Mouse (Mus musculus) forebrain, postnatal 0 days (tissue): Measurements from ENCODE around the gene Jade1. TPM values are rescaled to one million over a fixed set of nuclear protein-coding genes. Genes with fewer than 3 reads are reported as not detected.

Experiments
- ATAC-seq: fragments of 200-750 bp; cut with Nextera tagmentation; 2 replicates; pipeline ENCODE4 v1.8.0; 2017; ENCODE audit warnings: mild to moderate bottlenecking, moderate library complexity
- DNase-seq: peaks from one replicate; pipeline ENCODE4 v3.0.0-alpha.2; 2015
- H3K27ac ChIP-seq: fragments of 300-500 bp; sonication (generic); 2 replicates; pipeline ENCODE4 v1.5.1; 2014; ENCODE audit warnings: low read depth, mild to moderate bottlenecking, antibody characterized with exemption, low read length, moderate library complexity, mixed read lengths
- H3K27me3 ChIP-seq: fragments of 300-500 bp; sonication (generic); 2 replicates; pipeline ENCODE4 v1.6.1; 2014; ENCODE audit warnings: mild to moderate bottlenecking, low read length, mixed read lengths; ENCODE audit not compliant: insufficient read depth
- H3K36me3 ChIP-seq: fragments of 300-500 bp; sonication (generic); 2 replicates; pipeline ENCODE4 v1.6.1; 2014; ENCODE audit warnings: mild to moderate bottlenecking, moderate library complexity; ENCODE audit not compliant: insufficient read depth
- H3K4me1 ChIP-seq: fragments of 300-500 bp; sonication (generic); 2 replicates; pipeline ENCODE4 v1.6.1; 2014; ENCODE audit warnings: antibody characterized with exemption; ENCODE audit not compliant: insufficient read depth
- H3K4me2 ChIP-seq: fragments of 300-500 bp; sonication (generic); 2 replicates; pipeline ENCODE4 v1.6.1; 2014; ENCODE audit warnings: low read depth, mild to moderate bottlenecking, moderate library complexity
- H3K4me3 ChIP-seq: fragments of 300-500 bp; sonication (generic); 2 replicates; pipeline ENCODE4 v1.5.1; 2014; ENCODE audit warnings: low read depth, low read length, mixed read lengths
- H3K9ac ChIP-seq: fragments of 300-500 bp; sonication (generic); 2 replicates; pipeline ENCODE4 v1.6.1; 2014; ENCODE audit warnings: mild to moderate bottlenecking
- H3K9me3 ChIP-seq: fragments of 300-500 bp; sonication (generic); 2 replicates; pipeline ENCODE4 v1.6.1; 2016; ENCODE audit warnings: low read length
- CTCF ChIP-seq: sonication (generic); IDR thresholded peaks from 2 replicates; pipeline ENCODE4 v1.5.1; 2016; ENCODE audit warnings: antibody characterized with exemption, control low read depth, low read depth
- WGBS: fragments of 180-500 bp; shearing (Covaris S2); extraction: QIAGEN DNeasy Blood & Tissue Kit; methylation state at CpG from one replicate; pipeline ENCODE4 v1.1.7; 2014; 5-methylcytosine and 5-hydroxymethylcytosine counted together
- polyA plus RNA-seq: library from polyadenylated mRNA; unstranded; fragments of >200 nt; fragmentation: Nextera tagmentation; extraction: Ambion mirVana; gene quantifications from 2 replicates; pipeline ENCODE4 v1.2.1, GENCODE M21; 2015
- total RNA-seq: library from RNA; depleted of rRNA; stranded (reverse); fragments of >200 nt; gene quantifications from 2 replicates; pipeline ENCODE4 v1.2.3, GENCODE M21; 2014; rRNA removed

Jade1 gene
- total and polyA plus RNA-seq, 2 experiments from 2014 or later: 13.1 to 17.9 TPM

DNA sequence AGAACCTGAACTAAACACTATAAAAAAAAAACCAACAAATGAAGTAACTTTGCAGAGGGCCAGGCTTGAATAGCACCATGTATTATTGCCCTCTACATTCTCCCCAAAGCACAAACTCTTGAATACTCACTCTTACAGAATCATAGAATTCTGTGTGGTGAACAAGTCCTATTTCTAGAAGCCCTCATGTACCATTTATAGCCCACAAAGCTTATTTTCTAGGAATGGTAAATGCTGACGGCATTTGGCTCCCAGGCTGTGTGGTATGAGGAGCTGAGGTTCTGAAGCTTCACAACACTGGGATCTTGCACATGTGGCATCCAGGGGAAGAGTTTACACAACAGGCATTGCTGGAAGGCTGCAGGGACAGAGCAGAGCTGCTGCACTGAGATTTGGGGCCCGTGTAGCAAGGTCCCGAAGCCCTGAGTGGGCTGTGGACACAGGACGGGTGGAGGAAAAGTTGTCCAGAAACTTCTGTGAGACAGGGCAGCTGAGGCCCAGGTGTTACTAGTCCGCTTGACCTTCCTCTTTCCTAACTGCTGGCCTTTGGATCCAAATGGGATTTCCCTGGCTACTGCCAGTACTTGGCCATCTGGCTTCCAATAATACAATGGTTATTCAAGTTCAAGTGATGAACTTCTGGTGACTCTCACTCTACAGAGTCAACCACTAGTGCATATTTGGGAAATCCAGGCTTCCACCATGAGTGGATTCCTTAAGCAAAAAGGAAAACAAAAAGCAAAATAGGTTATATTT lies 58.9 kb downstream of the Jade1 start:
- no peaks in the 10 kb centered on the region for H3K9me3 ChIP-seq
- no peak overlapping the region for H3K9ac ChIP-seq
- no peak overlapping the region for H3K4me3 ChIP-seq
- peaks cover 31% of the 10 kb centered on the region for H3K36me3 ChIP-seq
- no peak overlapping the region for H3K4me2 ChIP-seq
- no peak for TF ChIP-seq CTCF
- H3K27me3 ChIP-seq: no peaks in the 10 kb centered on the region
- DNase-seq (no peak), ATAC-seq (no peak)
- 0 out of 2 replicates have a peak, but pooled peaks cover 3% of the 10 kb centered on the region for H3K4me1 ChIP-seq
- H3K27ac ChIP-seq: no peak overlapping the region
- WGBS: 94% methylated on average over 5 of the region's 5 CpGs

- Histone ChIP-seq H3K27me3 (no peaks in the 10 kb centered on the region), H3K27ac (no peak overlapping the region), H3K36me3 (peaks cover 17% of the 10 kb centered on the region), H3K9me3 (no peaks in the 10 kb centered on the region), H3K4me3 (no peak overlapping the region), H3K9ac (no peak overlapping the region), H3K4me1 (0 out of 2 replicates have a peak, but pooled peaks cover 3% of the 10 kb centered on the region), H3K4me2 (no peak overlapping the region)
- DNase-seq (no peak), ATAC-seq (peak; percentile 21; the same call in 1 of the 2 replicates)
- 39% methylated on average over 3 of the region's 3 CpGs for WGBS
- no peak for TF ChIP-seq CTCF
These were observed 62.5 kb downstream of the Jade1 start for GRCm38 (mm10) chr3:41618036-41618435.

GRCm38 (mm10) chr3:41618488-41618887 lies 63.0 kb downstream of the Jade1 start:
- 48% methylated on average over 3 of the region's 3 CpGs for WGBS

DNA sequence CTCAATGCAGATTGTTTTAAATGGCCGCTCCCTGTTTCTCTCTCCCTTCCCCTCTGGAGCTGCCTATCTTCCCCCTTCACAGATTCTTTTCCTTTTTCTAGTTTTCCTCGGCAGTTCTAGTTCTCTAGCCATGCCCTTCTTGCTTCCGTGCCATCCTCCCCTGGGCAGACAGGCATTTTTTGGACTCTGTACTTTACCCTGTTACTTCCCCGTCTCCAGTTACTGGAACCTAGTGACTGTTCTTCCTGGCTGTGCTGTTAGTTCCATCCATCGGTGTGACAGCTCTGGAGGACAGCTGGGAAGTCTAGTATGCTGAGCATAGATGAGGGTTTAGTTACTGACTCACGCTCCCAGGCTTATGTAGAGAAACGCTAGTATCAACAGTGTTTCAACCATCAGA lies 65.4 kb downstream of the Jade1 start:
- Histone ChIP-seq H3K27ac (no peak overlapping the region), H3K27me3 (no peaks in the 10 kb centered on the region), H3K4me3 (no peak overlapping the region), H3K36me3 (peaks cover 5% of the 10 kb centered on the region; the same call in 1 of the 2 replicates), H3K4me2 (no peak overlapping the region), H3K4me1 (0 out of 2 replicates have a peak, but pooled peaks cover 3% of the 10 kb centered on the region), H3K9ac (no peak overlapping the region), H3K9me3 (no peaks in the 10 kb centered on the region)
- DNase-seq (no peak), ATAC-seq (no peak)
- TF ChIP-seq CTCF: no peak
- 85% methylated on average over 7 of the region's 7 CpGs for WGBS

More at GRCm38 (mm10) chr3:41618488-41618887, 63.0 kb downstream of the Jade1 start:
- TF ChIP-seq CTCF: no peak
- no peak overlapping the region for H3K4me3 ChIP-seq
- H3K9me3 ChIP-seq: no peaks in the 10 kb centered on the region
- H3K9ac ChIP-seq: no peak overlapping the region
- peak; percentile 77 for ATAC-seq
- H3K36me3 ChIP-seq: peaks cover 17% of the 10 kb centered on the region
- H3K4me1 ChIP-seq: 0 out of 2 replicates have a peak, but pooled peaks cover 3% of the 10 kb centered on the region
- no peak overlapping the region for H3K27ac ChIP-seq
- DNase-seq: peak; percentile 44
- no peak overlapping the region for H3K4me2 ChIP-seq
- no peaks in the 10 kb centered on the region for H3K27me3 ChIP-seq

DNA sequence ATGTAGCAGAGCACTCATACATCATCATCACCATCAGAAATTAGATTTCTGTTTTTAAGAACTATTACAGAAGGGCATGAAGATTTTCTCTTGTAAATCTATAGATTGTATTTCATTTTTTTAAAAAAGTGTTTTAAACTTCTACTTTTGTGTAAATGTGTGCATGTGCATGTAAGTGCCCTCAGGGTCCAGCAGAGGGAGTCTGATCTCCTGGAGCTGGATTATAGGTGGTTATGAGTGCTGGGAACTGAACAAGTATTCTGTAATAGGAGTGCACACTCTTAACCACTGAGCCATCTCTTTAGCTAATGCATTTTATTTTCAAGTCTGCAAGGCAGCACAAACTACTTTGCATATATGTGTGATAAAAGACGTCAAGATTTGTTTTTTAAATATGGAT lies 100.1 kb downstream of the Jade1 start:
- Histone ChIP-seq H3K27me3 (no peaks in the 10 kb centered on the region), H3K36me3 (0 out of 2 replicates have a peak, but pooled peaks cover 11% of the 10 kb centered on the region)
- 92% methylated on average over 1 of the region's 1 CpGs for WGBS

More for the DNA sequence above, 100.1 kb downstream of the Jade1 start:
- Histone ChIP-seq H3K9me3 (no peaks in the 10 kb centered on the region), H3K4me3 (no peak overlapping the region), H3K4me2 (no peak overlapping the region), H3K27ac (no peak overlapping the region), H3K4me1 (no peaks in the 10 kb centered on the region), H3K9ac (no peak overlapping the region)
- no peak for TF ChIP-seq CTCF
- ATAC-seq (no peak), DNase-seq (no peak)

Other genes starting within 250 kb of the Jade1 start
- 17.9 and 23.6 TPM in 2 replicates for gene Sclt1, start 186.8 kb downstream of the Jade1 start, total RNA-seq
- 8.1 and 12.3 TPM in 2 replicates for gene Sclt1, start 186.8 kb downstream of the Jade1 start, polyA plus RNA-seq
- 3.2 and 9.2 TPM in 2 replicates for gene D3Ertd751e, start 186.9 kb downstream of the Jade1 start, total RNA-seq
- 4.2 and 7.6 TPM in 2 replicates for gene D3Ertd751e, start 186.9 kb downstream of the Jade1 start, polyA plus RNA-seq